Mouse (Mus musculus) forelimb bud, embryonic 11.5 days (tissue): ENCODE data around the gene Btbd35f11.
"Not testable (repeated sequence)": the region's sequence is repeated elsewhere in the genome, so short reads cannot be mapped to it uniquely, and the experiment has no call there.

Experiments used
- DNase-seq: peaks from one replicate; pipeline ENCODE4 v3.0.0-alpha.2; 2012; ENCODE audit warnings: low read depth, low spot score

The Btbd35f11 gene

GRCm38 (mm10) chrX:3443590-3443989 is at the start of gene Btbd35f11:
TSS of gene Btbd35f11 (minus strand) at chrX:3443690.
- not testable (repeated sequence) for DNase-seq

- DNase-seq, result not testable (repeated sequence)
These were observed 33.5 kb downstream of the Btbd35f11 start for GRCm38 (mm10) chrX:3409946-3410345.
